Mouse (Mus musculus): ENCODE results near the gene Kcp. TPM values are rescaled to one million over a fixed set of nuclear protein-coding genes. Genes with fewer than 3 reads are reported as not detected.

The Kcp gene
- total RNA-seq (2021) = 1 to 10 TPM; 7.0 to 7.1 TPM
- long read RNA-seq, experiment 1, partial matches to known transcripts = 4 of 6 reads
- long read RNA-seq, experiment 1, other reads (novel, unspliced or antisense) = 2 of 6 reads
- long read RNA-seq, experiment 2, partial matches to known transcripts = 5 of 5 reads
- long read RNA-seq, experiment 2, other reads (novel, unspliced or antisense) = 0 of 5 reads

DNA sequence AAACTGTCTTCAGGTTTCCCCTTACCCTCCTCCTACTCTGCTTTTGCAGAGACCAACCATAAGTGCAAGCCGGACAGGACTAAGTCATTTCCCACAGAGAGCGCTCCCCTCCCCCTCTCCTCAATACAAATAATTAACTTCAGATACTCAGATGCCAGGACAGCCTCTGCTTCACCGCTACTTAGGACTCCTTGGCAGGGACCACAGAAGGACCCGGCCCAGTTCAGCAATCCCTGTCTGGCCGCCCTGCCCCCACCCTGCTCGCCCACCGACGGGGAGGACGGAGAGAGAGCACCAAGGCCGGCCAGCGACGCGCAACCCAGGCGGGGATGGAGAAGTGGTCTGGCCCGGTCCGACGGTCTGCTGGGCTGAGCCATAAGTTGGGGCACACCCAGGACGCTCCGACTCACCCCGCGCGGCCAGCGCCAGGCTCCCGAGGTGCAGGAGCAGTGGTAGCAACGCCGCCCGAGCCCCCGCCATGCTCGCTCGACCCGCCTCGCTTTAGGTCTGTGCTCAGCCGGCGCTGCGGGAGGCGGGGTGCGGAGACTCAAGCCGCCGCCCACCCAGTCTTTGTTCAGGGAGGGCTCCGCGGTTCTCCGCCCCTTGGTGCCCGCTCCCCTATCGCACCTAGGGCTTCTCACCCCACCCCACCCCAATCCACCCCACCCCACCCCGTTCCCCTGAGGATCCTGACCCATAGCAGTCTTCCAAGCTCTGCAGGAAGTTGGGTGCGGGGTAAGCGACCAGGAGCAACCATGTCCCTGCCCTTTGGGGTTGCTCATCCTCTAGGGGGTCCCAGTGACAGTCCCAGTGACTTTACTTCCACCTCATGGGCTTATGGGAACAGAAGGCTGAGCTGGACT, at the start of gene Kcp:
Gene Kcp, minus strand, starts transcription at position 506 of the 863 bp plus-strand sequence.
- peak; percentile 43 for DNase-seq

DNA sequence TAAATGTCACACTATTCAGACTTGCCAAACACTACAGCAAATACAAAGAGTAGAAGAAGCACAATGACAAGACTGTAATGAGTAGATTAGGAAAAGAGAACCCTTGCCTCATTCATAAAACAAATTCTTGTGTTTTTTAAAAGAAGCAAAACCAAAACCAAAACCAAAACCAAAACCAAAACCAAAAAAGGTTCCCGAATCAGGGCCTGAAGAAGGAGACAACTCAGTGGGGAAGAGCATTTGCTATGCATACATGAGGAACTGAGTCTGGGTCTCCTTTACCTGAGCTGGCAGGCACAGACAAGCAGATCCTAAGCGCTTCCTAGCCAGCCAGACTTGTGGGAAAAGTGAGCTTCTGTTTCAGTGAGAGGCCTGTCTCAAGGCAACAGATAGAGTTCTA, 49.4 kb upstream of the Kcp start:
- DNase-seq = no peak

DNA sequence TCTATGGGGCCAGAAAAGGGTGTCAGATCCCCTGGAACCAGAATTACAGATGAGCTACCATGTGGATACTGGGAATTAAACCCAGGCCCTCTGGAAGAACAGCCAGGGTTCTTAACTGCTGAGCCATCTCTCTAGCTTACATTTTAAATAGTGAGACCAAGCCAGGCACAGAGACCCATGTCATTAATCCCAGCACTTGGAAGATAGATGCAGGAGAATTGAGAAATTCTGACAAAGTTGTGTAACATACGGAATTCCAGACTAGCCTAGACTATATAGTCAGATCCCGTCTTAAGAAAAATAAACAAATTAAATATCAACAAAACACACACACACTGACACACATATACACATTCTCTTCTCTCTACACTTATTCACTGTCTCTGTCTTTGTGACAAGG, 44.8 kb upstream of the Kcp start:
- DNase-seq = no peak

DNA sequence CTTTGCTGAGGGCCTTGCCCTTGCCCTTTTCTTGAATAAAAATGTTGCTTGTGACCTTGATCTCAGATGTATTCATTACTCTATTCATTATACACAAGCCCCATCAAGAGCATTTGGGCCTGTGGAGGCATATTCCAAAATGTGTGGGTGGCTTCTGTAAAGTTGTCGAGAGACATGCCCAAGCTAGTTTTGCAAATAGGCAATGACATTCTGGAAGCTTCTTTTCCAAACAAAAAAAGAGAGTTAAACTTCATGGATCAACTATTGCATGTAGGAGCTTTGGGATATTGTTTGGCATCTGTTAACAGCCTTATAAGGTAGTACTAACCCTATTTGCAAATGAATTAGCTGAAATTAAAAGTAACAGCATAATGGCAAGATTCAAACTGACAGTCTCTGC, 40.3 kb upstream of the Kcp start:
- no peak for DNase-seq

DNA sequence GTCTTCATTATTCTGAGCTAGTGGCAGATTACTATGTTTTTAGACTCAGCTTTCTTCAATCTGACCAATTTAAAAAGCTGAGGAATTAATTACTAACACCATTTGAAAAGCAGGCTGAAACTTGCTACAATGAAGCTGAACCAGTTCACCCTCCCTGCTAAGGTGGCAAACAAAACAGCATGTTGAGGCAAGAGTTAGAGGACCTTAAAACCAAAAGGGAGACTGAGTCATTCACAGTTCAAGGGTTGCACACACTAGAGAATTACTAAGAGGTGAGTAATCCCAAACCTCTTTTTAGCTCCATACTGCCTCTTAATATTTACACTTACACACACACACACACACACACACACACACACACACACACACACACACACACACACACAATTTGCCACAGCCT, 39.8 kb upstream of the Kcp start:
- DNase-seq = no peak

DNA sequence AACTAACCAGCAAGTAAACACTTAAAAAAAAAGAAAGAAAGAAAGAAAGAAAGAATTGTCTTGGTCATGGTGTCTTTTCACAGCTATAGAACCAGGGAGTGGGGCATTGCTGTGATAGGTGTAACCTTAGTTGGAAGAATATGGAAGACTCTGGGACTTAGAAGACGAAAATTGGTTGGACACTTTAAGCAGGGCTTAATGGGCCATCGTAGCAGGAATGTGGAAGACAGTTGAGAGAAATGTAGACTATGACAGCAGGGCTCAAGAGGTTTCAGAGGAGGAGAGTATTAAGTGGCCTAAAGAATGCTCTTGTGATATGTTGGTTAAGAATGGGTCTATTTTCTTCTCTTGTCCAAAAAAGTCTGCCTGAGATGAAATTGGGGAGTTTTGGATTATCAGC, 37.9 kb upstream of the Kcp start:
- DNase-seq = no peak

DNA sequence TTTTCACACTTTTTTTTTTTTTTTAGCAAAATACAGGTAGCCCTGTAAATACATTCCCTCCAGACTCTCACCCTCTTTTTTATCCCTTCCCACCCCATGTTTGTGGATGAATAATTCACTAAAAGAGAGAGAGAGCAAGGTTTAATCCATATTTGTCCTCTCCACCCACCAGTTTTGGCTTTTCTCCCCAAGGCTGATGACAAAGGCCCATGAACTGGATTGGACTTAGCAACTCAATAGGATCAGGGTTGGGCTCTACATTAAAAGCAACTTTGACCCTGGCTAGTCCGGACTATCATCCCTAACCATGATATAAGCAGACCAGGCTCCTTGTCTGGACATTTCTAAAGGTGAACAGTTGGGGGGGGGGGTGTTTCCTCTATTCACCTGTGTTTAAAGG, 33.2 kb upstream of the Kcp start:
- peak; percentile 44 for DNase-seq

DNA sequence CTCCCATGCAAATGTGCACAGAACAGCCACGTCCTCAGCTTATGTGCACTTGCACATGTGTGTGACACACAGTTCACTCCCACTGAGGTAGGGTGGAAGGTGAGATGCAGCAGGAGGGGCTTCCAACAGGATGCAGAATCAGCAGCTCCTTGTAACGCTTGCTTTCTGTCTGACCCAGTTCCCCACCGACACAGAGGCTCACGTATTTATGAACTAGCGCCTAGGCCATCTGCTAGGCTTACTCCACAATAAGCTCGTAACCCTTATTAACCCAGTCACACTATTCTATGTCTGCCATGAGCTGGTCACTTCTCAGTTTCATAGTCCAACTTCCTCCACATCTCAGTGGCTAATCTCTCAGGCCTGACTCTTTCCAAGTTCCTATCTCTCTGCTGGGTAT, 32.5 kb upstream of the Kcp start:
- DNase-seq = no peak

DNA sequence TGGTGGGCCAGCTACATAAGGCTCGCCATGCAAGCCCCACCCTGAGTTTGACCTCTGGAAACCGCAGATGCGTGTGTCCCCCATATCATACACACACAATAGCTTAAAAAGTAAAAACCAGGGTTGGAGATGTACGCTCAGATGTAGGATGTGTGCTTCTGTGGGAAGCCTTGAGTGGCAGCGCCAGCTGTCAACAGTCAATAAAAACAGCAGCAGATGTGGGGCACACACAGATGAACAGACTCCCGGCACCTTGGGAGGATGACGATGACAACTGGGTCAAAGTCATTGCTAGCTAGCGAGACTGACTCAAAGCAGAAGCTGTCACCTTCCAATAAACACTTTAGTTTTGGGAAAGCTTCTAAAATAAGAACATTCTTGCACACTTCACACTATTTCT, 31.8 kb upstream of the Kcp start:
- no peak for DNase-seq

DNA sequence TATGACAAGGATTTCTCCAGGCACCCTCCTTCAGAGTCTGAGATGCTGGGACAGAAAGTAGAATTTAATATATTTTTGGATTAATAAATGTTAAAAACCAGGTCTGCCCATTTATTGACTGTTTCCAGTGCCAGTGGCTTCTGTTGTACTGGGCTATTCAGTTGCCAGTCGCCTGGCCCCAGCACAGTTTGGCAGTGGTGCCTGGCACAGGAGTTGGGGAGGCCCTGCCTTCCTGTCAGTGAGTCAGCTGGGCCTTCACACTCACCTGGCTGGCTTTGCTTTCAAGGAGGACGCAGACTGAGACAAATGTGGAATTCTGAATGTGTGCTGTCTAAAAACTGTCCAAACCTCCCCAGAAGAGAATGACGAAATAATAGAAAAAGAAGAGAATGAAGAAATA, 29.5 kb upstream of the Kcp start:
- DNase-seq = no peak

DNA sequence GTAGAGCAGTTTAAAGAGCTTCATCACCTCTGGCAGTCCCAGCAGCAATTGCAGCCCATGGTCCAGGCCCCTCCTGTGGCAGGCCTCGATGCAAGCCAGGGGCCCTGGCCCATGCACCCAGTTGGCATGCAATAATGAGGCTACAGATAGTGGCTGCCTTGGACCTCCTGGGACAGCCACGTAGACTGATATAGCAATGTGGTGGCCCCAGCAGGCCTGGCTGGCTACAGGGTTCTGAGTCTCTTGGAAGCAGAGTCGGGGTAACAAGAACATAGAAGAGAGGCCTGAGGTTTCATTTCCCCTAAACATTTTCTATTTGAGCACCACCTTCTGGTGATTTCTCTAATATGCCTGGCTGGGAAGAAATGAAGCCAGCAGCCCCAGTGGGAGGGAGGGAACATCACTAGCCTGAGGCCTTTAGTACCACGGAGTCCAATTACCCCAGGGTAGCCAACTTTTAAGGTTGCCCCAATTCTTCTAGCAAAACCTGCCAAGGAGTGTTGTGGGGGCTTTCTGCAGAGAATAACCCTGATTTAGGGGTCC, 29.0 kb upstream of the Kcp start:
- no peak for DNase-seq

DNA sequence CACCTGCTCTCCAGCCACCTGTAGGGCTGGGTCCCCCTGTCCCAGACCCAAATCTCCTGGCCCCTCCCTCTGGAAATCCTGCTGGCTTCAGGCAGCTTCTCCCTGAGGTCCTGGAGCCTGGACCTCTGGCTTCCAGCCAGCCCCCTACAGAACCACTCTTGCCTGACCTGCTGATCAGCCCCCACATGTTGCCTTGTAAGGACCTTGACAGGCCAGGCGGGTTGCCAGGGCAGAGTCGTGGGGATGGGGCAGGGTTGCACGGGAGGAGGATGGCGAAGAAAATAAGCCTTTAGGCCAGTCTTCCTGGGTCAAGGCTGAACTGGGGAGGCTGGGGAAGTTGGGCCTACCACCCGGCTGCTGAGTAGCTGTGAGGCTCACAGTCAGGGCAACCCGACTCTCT, 27.6 kb upstream of the Kcp start:
- peak; percentile 56 for DNase-seq

DNA sequence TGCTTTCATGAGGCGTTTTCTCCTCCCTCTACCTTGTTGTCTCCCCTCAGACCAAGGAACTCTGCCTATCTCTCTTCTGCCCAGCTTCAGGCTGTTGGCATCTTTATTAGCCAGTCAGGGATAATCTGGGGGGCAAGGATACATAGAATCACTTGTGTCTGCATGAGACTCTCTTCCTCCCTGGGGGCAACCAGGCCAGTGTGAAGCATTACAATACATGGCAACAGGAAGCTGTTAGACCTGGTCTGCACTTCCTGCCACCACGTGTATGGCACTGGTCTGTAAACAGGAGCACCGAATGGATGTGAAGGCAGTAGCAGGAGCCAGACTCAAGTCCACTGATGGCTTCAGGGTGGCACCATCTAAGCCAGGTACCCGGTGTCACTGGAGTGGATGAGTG, 22.3 kb upstream of the Kcp start:
- no peak for DNase-seq

DNA sequence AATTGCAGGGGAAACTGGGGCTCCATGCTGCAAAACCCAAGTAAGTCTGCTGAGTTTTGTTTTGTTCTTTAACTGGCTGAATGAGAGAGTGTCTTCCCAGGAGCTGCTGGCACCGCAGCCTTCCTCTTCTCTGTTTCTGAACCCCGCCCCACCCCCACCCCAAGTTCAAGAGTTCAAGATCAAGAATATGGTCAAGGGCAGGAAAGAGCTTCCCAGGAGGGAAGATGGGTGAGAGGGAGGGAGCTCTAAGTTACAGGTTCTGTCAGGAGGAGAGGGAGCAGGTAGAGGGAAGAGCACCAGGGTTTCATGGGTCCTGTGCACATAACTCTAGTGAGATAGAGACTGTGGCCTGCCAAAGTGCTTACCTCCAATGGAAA, 21.7 kb upstream of the Kcp start:
- DNase-seq = no peak

DNA sequence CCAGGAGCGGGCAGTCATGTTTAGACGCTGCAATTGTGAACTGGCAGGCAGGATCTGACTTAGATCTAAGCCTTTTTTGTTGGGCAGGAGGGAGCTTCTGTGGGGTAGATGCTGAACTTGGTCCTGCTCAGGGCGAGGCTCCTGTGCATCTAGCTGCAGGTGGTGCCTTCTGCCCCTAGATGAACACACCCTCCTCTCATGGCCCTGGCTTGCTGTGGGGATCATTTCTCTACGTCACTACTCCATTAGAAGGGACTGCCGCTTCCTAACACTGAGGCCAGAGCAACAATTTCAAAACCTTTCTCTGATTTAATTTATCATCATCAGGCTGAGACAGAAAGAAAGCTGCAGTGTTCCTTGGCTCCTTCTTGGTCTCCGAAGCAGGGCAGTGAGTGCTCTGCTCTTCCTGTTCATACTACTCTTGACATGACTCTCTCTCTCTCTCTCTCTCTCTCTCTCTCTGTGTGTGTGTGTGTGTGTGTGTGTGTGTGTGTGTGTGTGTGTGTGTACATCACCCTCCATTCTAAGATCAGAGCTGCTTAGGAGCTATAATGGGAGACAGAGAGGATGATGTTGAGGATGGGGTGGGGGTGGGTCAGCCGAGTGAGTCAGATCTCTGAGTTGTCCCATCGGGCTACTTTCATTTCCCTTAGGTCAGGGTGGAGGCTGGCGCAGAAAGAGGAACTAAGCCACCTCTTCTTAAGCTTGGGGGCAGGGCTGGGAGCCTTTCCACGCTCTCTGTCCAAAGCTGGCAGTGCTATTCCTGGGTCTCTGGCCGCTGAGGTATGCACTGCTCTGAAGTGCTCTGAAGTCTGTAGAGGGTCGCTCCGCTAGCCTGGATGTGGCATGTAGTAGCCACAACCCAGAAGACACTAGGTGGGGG, 21.1 kb upstream of the Kcp start:
- no peak for DNase-seq

DNA sequence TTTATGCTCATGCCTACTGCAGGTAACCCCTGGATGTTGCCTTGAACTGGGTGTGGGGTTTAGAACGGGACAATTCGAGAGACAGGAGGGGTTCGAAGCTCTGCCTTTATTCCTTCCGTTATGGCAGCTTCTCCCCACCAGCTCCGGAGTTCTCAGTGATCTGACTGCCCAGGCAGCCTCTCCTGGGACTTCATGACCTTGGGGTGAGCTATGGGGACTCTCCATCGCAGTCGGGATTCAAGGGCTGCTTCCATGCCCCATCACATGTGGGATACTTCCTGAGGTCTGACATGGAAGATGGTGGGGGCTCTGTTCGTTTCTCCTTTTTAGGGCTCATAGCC, 20.4 kb upstream of the Kcp start:
- no peak for DNase-seq

DNA sequence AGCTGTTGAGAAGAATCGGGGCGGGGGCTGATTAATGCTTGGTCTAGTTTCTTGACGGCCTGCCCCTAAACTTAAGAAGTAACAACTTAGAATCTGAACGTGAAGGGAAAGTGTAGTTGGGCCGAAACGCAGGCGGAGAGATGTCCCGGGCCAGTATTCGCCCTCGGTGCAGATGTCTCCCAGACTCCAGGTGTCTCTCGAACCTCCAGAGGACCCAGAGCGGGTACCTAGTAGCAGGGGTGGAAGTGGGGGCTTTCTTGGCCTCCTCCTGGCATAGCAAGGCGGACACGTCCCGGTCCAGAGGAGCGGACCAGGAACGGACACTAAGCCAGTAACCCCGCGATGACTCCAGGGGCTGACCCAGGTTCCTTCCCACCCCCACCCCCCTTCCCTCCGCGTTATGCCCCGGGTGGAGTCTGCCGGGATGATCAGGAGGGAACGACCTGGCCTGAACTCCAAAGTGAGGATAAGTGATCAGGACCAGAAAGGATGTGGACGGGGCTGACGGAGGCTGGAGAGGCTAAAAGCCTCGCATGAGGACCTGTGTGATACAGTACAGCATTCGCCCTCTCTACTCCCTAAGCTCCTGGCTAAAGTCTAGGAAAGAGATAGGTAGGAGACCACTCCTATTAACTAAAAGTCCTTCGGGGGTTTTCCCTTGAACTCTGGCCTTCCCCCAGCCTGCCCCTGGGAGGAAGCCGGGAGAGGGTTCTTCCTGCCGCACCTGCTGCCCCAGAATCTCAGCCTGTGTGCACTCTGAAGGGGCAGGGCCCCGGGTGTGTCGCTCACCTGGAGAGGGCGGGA, 19.8 kb upstream of the Kcp start:
- DNase-seq = no peak

DNA sequence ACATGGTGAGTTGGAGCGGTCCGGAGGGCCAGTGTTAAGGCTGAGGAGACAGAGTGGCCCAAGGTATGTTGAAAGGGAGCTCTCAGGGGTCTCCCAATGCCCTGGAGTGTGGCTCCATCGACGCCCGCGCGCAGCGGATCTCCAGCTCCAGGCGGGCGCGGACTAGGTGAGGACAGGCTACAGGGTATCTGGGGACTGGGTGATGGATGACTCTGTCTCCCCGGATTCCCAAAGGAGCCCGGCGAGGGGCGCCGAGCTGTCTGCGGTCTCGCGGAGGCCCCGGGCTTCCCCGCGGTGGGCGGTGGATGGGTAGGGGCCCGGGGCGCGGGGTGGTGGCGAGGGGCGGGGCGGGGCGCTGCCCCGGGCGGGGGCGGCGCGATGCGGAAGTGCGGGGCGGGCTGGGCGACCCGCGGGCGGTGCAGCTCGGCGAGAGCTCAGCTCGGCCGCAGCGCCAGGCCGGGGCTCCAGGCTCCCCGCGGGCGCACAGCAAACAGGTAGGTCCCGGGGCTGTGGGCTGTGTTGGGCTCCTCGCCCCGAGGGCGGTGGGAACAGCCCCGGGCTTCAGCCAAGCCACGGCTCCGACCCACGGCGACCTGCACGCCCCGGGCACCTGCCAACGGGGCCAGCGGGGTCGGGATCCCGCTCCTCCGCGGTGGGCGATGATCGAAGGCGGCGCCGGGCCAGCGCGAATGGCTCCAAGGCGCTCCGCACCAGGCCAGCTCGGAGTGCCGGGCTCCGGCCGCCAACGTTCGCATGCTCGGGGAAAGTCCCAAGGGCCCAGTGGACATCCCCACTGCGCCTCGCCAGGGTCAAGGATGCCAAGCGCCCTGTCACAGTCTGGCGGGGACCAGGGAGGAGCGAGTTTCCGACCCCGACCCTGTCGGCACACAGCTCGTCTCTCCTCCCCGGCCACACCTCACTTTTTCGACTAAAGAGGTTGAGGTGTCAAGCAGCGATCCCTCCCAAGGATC, 18.8 kb upstream of the Kcp start, which contains the start of gene Irf5:
Gene Irf5, plus strand, starts transcription at position 345 of the 971 bp plus-strand sequence.
- DNase-seq = peak; percentile 50

DNA sequence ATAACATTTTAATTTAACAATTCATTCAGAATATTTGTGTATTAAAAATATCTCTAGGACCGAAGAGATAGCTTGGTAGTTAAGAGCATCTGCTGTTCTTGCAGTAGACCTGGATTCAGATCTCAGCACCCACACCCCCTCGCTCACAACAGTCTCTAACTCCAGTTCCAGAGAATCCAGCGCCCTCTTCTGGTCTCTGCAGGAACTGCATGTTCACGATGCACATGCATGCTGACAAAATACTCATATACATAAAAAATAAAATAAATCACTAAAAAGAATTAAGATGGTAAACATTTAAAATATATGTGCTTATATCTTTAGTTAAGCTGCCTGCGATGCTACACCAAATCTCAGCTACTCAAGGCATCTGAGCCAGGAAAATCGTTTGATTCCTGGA, 17.5 kb upstream of the Kcp start:
- DNase-seq = no peak

DNA sequence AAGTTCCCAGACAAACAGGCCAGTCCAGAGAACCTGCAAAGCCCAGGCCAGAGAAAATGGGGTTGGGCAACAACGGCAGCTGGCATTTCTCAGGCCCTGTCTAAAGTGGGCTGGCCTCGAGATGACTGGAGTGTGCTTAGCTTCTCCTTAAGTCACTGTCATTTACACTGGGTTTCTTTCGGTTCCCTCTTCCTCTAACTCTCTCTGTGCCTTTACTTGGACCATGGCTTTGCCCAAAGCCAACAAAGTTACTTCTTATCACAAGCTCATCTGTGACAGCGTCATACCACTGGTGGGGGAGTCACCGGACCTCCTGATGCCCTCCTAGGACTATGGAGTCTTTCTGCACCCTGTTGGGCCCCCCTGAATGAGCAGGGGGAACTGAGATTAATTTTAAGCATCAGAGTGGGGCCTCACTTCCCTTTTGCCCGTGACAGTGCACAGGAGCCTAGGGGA, 16.3 kb upstream of the Kcp start:
- DNase-seq = no peak

All from adrenal gland, postnatal 10 days (tissue).